Mouse (Mus musculus): Measurements from ENCODE around the gene Erich4.

Gene Erich4

GRCm38 (mm10) chr7:25615706-25616011 is at the start of gene Erich4:
TSS of gene Erich4 (minus strand) at chr7:25615892.
- DNase-seq (ENCODE audit: low spot score in 2 of 2), result peak in 1 of 2 experiments; percentile 20

- DNase-seq (ENCODE audit: low spot score in 2 of 2), result peak; percentile 100
These were observed 43.2 kb upstream of the Erich4 start, which contains the start of the genes Bckdha and Exosc5 for GRCm38 (mm10) chr7:25658657-25659472. TSS of gene Bckdha (minus strand) at chr7:25658981. TSS of gene Exosc5 (plus strand) at chr7:25659164.

- DNase-seq (ENCODE audit: low spot score in 2 of 2), result no peak
These were observed 42.1 kb upstream of the Erich4 start for GRCm38 (mm10) chr7:25657785-25658184.

- no peak for DNase-seq (ENCODE audit: low spot score in 2 of 2)
These were observed 40.1 kb upstream of the Erich4 start for GRCm38 (mm10) chr7:25655601-25656428.

GRCm38 (mm10) chr7:25652244-25652759 is 36.6 kb upstream of the Erich4 start:
- no peak for DNase-seq (ENCODE audit: low spot score in 2 of 2)

- no peak for DNase-seq (ENCODE audit: low spot score in 2 of 2)
These were observed 35.6 kb upstream of the Erich4 start for GRCm38 (mm10) chr7:25651281-25651680.

- no peak for DNase-seq (ENCODE audit: low spot score in 2 of 2)
These were observed 34.1 kb upstream of the Erich4 start for GRCm38 (mm10) chr7:25649839-25650238.

- no peak for DNase-seq (ENCODE audit: low spot score in 2 of 2)
These were observed 32.0 kb upstream of the Erich4 start for GRCm38 (mm10) chr7:25647574-25648123.

GRCm38 (mm10) chr7:25645074-25645473 is 29.4 kb upstream of the Erich4 start:
- DNase-seq (ENCODE audit: low spot score in 2 of 2), result no peak

GRCm38 (mm10) chr7:25644631-25645030 is 28.9 kb upstream of the Erich4 start:
- DNase-seq (ENCODE audit: low spot score in 2 of 2), result no peak

- DNase-seq (ENCODE audit: low spot score in 2 of 2), result no peak
These were observed 28.4 kb upstream of the Erich4 start for GRCm38 (mm10) chr7:25644136-25644535.

- no peak for DNase-seq (ENCODE audit: low spot score in 2 of 2)
These were observed 24.1 kb upstream of the Erich4 start for GRCm38 (mm10) chr7:25639754-25640153.

GRCm38 (mm10) chr7:25637099-25637498 is 21.4 kb upstream of the Erich4 start:
- DNase-seq (ENCODE audit: low spot score in 2 of 2), result no peak

GRCm38 (mm10) chr7:25636373-25636772 is 20.7 kb upstream of the Erich4 start:
- DNase-seq (ENCODE audit: low spot score in 2 of 2), result no peak

- DNase-seq (ENCODE audit: low spot score in 2 of 2), result no peak
These were observed 17.0 kb upstream of the Erich4 start for GRCm38 (mm10) chr7:25632679-25633078.

- DNase-seq (ENCODE audit: low spot score in 2 of 2), result no peak
These were observed 12.6 kb upstream of the Erich4 start for GRCm38 (mm10) chr7:25628323-25628620.

- DNase-seq (ENCODE audit: low spot score in 2 of 2), result no peak
These were observed 12.0 kb upstream of the Erich4 start for GRCm38 (mm10) chr7:25627431-25628322.

GRCm38 (mm10) chr7:25626509-25627430 is 11.1 kb upstream of the Erich4 start, which contains the start of gene B3gnt8:
TSS of gene B3gnt8 (plus strand) at chr7:25626654.
- DNase-seq (ENCODE audit: low spot score in 2 of 2), result no peak

- DNase-seq (ENCODE audit: low spot score in 2 of 2), result no peak
These were observed 10.0 kb upstream of the Erich4 start for GRCm38 (mm10) chr7:25625594-25626250.

- DNase-seq (ENCODE audit: low spot score in 2 of 2), result no peak
These were observed 9.2 kb upstream of the Erich4 start for GRCm38 (mm10) chr7:25624851-25625250.
